Mouse (Mus musculus) cerebral cortex, adult 2 months (tissue): ENCODE data around the gene Rnf167.

Source experiments
- WGBS: fragments of 180-500 bp; shearing (Covaris S2); methylation state at CpG from one replicate; pipeline ENCODE4 v1.1.7; 2018; 5-methylcytosine and 5-hydroxymethylcytosine counted together

The Rnf167 gene

DNA sequence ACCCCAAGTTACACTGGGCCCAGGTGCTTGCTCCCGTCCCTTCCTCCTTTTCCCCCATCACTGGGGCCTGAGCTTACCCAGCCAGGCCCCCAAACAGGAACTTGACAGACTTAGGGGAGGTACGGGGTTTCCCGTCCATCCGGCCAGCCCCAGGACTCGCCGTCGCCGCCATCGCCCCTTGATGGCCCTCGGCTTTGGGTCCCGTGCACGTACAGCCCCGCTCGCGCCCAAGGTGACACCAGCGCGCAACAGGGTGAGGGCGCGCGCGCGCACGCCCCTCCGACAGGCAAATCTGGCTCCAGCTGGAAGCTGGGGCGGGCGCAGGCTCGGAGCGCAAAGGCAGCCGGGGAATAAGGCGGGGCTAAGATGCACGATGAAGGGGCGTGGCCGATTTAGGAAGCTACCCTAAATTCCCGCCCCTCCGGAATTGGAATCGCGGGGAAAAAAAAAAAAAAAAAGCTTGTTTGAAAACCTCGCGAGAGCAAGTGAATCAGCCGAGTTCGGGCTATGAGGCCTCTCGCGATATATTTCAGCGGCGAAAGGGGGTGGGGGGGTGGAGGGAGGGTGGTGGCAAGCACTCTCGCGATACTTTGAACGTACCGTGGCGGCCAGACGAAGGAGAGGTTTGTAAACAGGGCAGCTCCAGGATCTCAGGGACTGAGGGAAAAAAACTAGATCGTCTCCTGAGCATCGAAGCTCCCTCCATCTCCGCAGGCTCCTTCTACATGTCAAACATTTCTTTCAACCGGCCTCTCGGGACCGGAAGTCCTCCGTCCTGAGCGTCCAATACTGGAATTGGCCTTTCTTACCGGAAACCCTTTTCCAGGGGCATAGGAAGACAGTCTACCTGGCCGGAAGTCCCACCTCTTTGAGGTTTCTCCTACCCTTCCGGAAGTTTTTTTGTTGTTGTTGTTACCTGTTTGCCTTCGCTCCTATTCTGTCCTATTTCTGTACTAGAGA is at the start of gene Rnf167, which contains the start of gene Slc25a11:
TSS of gene Rnf167 (plus strand) at position 545 of the 960 bp plus-strand sequence.
TSS of gene Slc25a11 (minus strand) at position 789 of the 960 bp plus-strand sequence.
- WGBS = under 1% methylated on average over 63 of the region's 63 CpGs

DNA sequence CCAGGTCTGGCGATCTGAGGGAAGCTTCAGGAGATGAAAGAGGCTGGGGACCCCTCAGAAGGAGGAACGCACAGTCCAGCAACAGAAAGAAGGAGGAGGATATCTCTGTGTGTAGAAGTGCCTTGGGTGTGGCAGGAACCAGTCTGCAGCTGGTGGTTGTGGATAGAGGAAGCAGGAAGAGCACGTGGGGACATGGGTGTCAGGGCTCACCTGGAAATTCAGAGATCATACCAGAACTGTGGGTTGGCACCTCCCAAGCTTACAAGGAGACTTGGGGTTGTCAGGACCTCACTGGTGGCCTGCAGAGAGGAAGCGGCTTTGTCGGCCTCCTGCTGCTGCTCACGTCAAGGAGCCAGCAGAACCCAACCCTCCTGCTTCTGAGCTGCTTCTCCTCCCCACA is 49.7 kb upstream of the Rnf167 start:
- WGBS = 72% methylated on average over 6 of the region's 6 CpGs

GRCm38 (mm10) chr11:70598451-70598953 is 48.5 kb upstream of the Rnf167 start:
- 76% methylated on average over 9 of the region's 9 CpGs for WGBS

- WGBS = 46% methylated on average over 14 of the region's 14 CpGs
Measured at GRCm38 (mm10) chr11:70605024-70605566, 41.9 kb upstream of the Rnf167 start.

- WGBS = 74% methylated on average over 12 of the region's 12 CpGs
Measured at GRCm38 (mm10) chr11:70606717-70607116, 40.3 kb upstream of the Rnf167 start.

DNA sequence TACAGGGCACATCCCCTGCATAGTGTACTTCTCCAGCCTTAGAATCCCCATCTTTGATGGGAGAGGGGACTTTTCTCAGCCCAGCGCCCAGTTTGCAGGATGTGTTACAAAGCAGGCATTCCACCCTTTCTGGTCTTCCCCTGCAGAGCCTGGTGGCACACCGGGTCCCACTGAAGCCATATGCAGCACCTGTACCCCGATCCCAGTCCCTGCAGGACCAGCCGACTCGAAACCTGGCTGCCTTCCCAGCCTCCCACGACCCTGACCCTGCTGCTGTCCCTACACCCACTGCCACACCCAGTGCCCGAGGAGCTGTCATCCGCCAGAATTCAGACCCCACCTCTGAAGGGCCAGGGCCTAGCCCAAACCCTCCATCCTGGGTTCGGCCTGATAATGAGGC is 39.4 kb upstream of the Rnf167 start:
- WGBS = 86% methylated on average over 9 of the region's 9 CpGs

GRCm38 (mm10) chr11:70608381-70609066 is 38.5 kb upstream of the Rnf167 start:
- 88% methylated on average over 26 of the region's 26 CpGs for WGBS

DNA sequence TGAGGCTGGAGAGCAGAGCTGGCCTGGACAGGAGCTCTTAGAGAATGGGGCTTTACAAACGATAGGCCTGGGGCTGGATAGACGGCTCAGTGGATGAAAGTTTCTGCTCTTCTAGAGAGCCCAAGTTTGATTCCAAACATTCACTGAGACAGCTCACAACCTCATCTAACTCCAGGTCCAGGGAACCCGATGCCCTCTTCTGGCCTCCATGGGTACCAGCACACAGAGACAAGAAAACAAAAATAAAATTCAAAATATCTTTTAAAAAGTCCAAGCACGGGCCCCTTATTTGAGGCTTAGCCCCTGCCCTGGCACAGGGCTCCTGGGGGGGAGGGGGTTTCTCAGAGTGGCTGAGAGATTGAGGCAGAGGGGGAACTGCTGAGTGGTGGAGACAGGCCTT is 36.3 kb upstream of the Rnf167 start:
- 76% methylated on average over 4 of the region's 4 CpGs for WGBS

- 82% methylated on average over 7 of the region's 7 CpGs for whole genome bisulfite sequencing
Measured at GRCm38 (mm10) chr11:70612505-70612904, 34.5 kb upstream of the Rnf167 start.

DNA sequence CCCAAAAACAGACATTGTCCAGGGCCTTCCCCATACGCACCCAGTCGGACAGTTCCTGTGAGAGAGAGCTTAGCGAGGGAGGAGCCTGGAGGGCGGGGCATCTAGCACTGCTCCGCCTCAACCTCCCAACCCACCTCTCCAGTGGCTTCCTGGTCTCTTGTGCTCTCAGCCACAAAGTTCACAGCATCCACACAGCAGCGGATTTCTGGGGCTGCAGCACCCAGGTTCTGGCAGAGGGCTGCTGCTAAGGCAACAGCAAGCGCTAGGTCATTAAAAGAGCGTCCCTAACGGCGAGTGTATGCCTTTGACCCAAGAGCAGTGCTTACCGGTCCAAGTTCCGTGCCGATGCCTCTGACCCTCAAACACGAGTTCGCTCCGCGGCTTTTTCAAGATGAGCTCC is 32.0 kb upstream of the Rnf167 start:
- WGBS = 17% methylated on average over 17 of the region's 17 CpGs

DNA sequence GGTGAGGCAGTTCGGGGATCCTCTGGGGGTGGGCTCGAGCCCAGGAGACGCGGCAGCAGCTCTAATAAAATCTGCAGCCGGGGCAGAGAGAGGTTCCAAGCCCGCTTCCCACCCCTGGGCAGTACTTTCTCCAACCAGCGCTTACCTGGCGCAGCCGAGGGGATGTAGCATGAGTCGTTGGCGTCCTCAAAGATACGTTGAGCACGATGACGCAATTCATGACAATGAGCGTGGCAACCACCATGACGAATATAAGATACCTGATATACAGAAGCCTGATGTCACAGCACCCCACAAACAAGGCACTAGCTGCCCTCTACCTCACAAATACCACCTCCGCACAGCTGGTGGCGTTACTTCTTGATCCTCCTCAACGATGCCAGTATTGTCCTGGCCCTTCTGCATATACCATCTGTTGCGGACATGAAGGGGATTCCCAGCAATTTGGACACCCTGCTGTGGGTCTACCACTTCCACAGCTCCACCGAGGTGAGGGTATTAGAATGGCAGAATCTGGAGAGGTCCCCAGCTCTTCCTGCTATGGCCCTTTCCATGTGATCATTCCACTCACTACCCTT is 31.4 kb upstream of the Rnf167 start, which contains the start of gene 4930544D05Rik:
TSS of gene 4930544D05Rik (plus strand) at position 333 of the 578 bp plus-strand sequence.
- 44% methylated on average over 21 of the region's 21 CpGs for WGBS

DNA sequence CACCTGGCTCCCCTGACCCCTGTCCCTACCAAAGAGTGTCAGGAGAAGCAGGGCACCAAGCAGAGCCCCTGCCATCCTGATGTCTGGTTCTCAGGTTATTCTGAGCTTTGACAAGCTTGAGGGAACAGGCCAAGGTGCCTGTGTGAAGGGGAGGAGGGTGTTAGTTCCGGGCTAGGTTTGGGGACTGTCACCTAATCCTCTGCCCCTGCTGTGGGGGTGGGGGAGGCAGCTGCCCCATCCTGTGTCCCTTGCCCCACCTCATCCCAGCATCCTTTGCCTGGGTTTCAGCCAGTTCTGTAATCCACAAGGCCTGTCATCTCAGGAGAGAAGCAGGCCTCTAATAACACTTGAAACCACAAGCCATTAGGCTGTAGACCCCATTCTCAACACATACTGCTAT is 27.9 kb upstream of the Rnf167 start, which contains the start of gene Chrne:
TSS of gene Chrne (minus strand) at position 116 of the 400 bp plus-strand sequence.
- WGBS = 57% methylated on average over 1 of the region's 1 CpGs

DNA sequence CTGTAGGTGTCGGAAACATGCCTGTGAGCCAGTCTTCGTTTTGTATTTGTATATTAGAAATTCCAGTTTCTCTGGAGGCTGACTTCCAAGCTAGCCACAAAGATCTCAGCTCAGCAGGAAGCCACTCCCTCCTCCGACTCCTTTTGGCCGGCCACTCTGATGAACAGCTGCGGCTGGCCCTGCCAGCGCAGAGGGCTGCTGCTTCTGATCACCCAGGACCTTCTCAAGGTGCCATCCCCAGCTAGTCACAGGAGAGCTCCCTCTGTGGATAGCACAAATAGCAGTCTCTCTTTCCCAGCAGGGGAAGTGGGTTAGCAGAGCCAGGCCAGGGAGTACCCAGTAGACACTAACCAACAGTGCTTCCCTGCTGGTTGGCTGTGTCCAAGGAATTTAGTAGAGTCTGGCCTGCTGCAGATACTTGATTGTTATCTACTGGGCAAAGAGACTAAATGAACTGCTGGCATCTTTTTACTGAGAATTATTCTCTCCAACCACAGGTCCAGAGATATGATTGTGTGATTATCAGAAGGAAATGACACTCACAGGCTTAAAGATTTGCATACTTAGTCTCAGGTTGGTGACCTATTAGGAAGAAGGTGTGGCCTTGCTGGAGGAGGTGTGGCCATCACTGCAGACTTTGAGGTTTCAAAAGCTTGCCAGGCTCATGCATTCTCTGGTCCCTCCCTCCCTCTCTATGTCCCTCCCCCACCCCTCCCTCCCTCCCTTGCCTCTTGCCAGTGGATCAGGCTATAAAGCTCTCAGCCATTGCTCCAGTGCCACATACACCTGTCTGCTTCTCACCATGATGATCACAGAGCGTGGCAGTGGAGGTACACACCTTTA is 24.8 kb upstream of the Rnf167 start:
- 59% methylated on average over 7 of the region's 7 CpGs for WGBS

- 79% methylated on average over 10 of the region's 10 CpGs for WGBS
Measured at GRCm38 (mm10) chr11:70623053-70623742, 23.8 kb upstream of the Rnf167 start.

- WGBS = 45% methylated on average over 4 of the region's 4 CpGs
Measured at GRCm38 (mm10) chr11:70625473-70625872, 21.6 kb upstream of the Rnf167 start.

DNA sequence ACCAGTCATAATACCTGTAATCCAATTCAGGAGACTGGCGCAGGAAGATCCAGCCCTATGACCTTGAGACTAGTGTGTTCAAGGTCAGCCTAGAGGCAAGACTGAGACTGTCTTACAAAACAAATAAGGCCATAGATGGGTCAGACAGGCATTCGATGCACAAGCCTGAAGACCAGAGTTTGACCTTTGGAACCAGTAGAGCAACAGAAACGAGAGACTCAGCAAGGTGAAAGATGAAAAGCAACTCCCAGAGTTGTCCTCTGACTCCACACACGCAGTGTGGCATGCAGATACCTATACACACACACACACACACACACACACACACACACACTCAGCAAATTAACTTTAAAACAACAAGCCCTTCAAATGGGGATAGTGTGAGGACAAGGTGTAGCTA is 20.2 kb upstream of the Rnf167 start:
- WGBS = 78% methylated on average over 4 of the region's 4 CpGs

GRCm38 (mm10) chr11:70628431-70628830 is 18.6 kb upstream of the Rnf167 start:
- 73% methylated on average over 2 of the region's 2 CpGs for WGBS

GRCm38 (mm10) chr11:70629557-70629956 is 17.5 kb upstream of the Rnf167 start:
- WGBS = 56% methylated on average over 5 of the region's 5 CpGs

DNA sequence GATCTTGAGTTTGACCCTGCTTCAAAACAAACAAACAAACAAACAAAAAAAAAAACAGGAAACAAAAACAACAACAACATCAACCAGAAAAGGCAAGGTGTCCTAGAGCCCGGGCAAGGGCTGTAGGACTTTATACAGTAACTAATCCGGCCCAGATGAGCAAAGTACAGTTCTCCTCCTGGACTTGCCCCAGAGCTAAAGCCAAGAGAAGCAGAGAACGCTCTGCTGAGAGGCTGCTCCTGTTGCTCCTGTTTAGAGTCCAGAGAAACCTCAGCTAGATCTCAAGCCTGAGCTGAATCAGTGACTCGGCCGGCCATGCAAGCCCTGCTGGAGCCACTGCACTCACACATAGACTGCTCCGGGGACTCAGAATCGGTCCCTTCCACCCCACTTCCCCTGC is 16.9 kb upstream of the Rnf167 start:
- WGBS = 74% methylated on average over 7 of the region's 7 CpGs

- WGBS = 81% methylated on average over 4 of the region's 4 CpGs
Measured at GRCm38 (mm10) chr11:70635601-70636000, 11.4 kb upstream of the Rnf167 start.
